Mouse (Mus musculus): ENCODE measurements at regions not wholly inside any gene's neighbourhood (a gene's known extent, or its start where the extent isn't known, plus 50 kb on each side); places are given as distances from the start of the nearest gene placed in this dataset.

DNA sequence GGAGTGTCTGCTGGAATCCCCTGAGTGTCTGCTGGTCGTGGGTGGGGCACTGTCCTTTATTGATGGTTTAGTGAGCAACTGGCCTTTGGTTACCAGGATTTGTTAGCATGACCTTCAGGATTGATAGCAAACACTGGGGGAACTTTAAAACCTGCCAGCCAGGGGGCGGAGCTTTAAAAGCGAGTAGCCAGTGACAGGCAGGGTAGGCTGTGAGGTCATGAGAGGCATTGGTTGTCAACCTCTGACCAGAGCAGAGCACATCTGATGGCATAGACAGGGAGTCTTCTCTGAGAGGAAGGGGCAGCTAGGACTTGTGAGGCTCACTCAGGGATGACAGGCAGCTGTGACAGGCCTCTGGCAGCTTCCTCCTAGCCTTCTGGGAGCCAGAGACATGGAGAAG lies 415.3 kb upstream of the Kcnab2 start:
- TF ChIP-seq CTCF (IDR thresholded peaks at IDR 0.05; ENCODE audit: low read depth), result no peak
- TF ChIP-seq EP300 (IDR thresholded peaks at IDR 0.05; ENCODE audit: low read depth), result no peak

Data from heart, postnatal 0 days (tissue).